Mouse (Mus musculus): Measurements from ENCODE around the gene Ctdspl. TPM values are rescaled to one million over a fixed set of nuclear protein-coding genes. Genes with fewer than 3 reads are reported as not detected.

Gene Ctdspl
- total RNA-seq, 2 experiments from 2014 or later, result 16.0 to 17.5 TPM

- no peak for DNase-seq
- intact Hi-C loops (cut with DNase I), result no loop called here
Measured at GRCm38 (mm10) chr9:119048182-119048903, 122.1 kb downstream of the Ctdspl start.

- no peak for DNase-seq
- intact Hi-C loops (cut with DNase I), result no loop called here
Measured at GRCm38 (mm10) chr9:119051158-119051557, 124.9 kb downstream of the Ctdspl start.

- intact Hi-C loops (cut with DNase I), result no loop called here
- peak; percentile 36 to 40 for DNase-seq
Measured at GRCm38 (mm10) chr9:119052154-119052944, 126.1 kb downstream of the Ctdspl start, which contains the start of gene Vill. Vill (plus strand) TSS chr9:119052778.

- DNase-seq, result no peak
- intact Hi-C loops (cut with DNase I), result no loop called here
Measured at GRCm38 (mm10) chr9:119053964-119054576, 127.8 kb downstream of the Ctdspl start.

- intact Hi-C loops (cut with DNase I), result no loop called here
- DNase-seq, result no peak
Measured at GRCm38 (mm10) chr9:119055336-119055735, 129.1 kb downstream of the Ctdspl start.

GRCm38 (mm10) chr9:119058245-119058644 lies 132.0 kb downstream of the Ctdspl start:
- DNase-seq, result no peak
- intact Hi-C loops (cut with DNase I), result no loop called here

GRCm38 (mm10) chr9:119060701-119061100 lies 134.4 kb downstream of the Ctdspl start:
- intact Hi-C loops (cut with DNase I), result no loop called here
- DNase-seq, result no peak

- DNase-seq, result no peak
Measured at GRCm38 (mm10) chr9:119063036-119063644, 136.9 kb downstream of the Ctdspl start.

GRCm38 (mm10) chr9:119064296-119064695 lies 138.0 kb downstream of the Ctdspl start:
- no peak for DNase-seq
- intact Hi-C loops (cut with DNase I), result no loop called here

More at GRCm38 (mm10) chr9:119063036-119063644, 136.9 kb downstream of the Ctdspl start:
- intact Hi-C loops (cut with DNase I), result no loop called here

GRCm38 (mm10) chr9:119067601-119068000 lies 141.3 kb downstream of the Ctdspl start:
- intact Hi-C loops (cut with DNase I), result loop anchor here (1.0 to 5.0 kb wide), 3 partner anchors 31 to 480 kb away; no protein-coding TSS in a partner anchor
- peak; percentile 82 to 89 for DNase-seq

GRCm38 (mm10) chr9:119068266-119068665 lies 142.0 kb downstream of the Ctdspl start:
- intact Hi-C loops (cut with DNase I), result loop anchor here (5.0 kb wide), 1 partner anchor 481 kb away; no protein-coding TSS in a partner anchor

GRCm38 (mm10) chr9:119070173-119070825 lies 144.0 kb downstream of the Ctdspl start:
- no peak for DNase-seq
- intact Hi-C loops (cut with DNase I), result no loop called here

More at GRCm38 (mm10) chr9:119068266-119068665, 142.0 kb downstream of the Ctdspl start:
- no peak for DNase-seq

- no peak for DNase-seq
- intact Hi-C loops (cut with DNase I), result no loop called here
Measured at GRCm38 (mm10) chr9:119071786-119072185, 145.5 kb downstream of the Ctdspl start.

GRCm38 (mm10) chr9:119073184-119073895 lies 147.1 kb downstream of the Ctdspl start:
- intact Hi-C loops (cut with DNase I), result no loop called here

GRCm38 (mm10) chr9:119075685-119076084 lies 149.4 kb downstream of the Ctdspl start:
- DNase-seq, result no peak
- intact Hi-C loops (cut with DNase I), result no loop called here

More at GRCm38 (mm10) chr9:119073184-119073895, 147.1 kb downstream of the Ctdspl start:
- DNase-seq, result peak; percentile 42 to 66

- intact Hi-C loops (cut with DNase I), result no loop called here
- DNase-seq, result no peak
Measured at GRCm38 (mm10) chr9:119080040-119080675, 153.9 kb downstream of the Ctdspl start.

GRCm38 (mm10) chr9:119082039-119082438 lies 155.8 kb downstream of the Ctdspl start:
- intact Hi-C loops (cut with DNase I), result no loop called here
- DNase-seq, result no peak

- no peak for DNase-seq
- intact Hi-C loops (cut with DNase I), result no loop called here
Measured at GRCm38 (mm10) chr9:119082656-119083430, 156.6 kb downstream of the Ctdspl start.
